Mouse (Mus musculus) right cerebral cortex, postnatal 14 days (tissue): Measurements from ENCODE around the gene Phospho1.
A peak's percentile ranks its signal among the peaks of the same experiment; 100 is the strongest.

Experiments used
- DNase-seq: peaks from one replicate; pipeline ENCODE4 v3.0.0; 2022

The Phospho1 gene

GRCm38 (mm10) chr11:95834742-95835710 lies 10.7 kb downstream of the Phospho1 start:
- no peak for DNase-seq

GRCm38 (mm10) chr11:95835832-95836231 lies 11.5 kb downstream of the Phospho1 start:
- no peak for DNase-seq

- no peak for DNase-seq
These were observed 12.1 kb downstream of the Phospho1 start for GRCm38 (mm10) chr11:95836433-95836832.

- DNase-seq, result peak; percentile 65
These were observed 12.8 kb downstream of the Phospho1 start, which contains the start of gene Gngt2 for GRCm38 (mm10) chr11:95837059-95837458. TSS of gene Gngt2 (plus strand) at chr11:95837216.

- DNase-seq, result no peak
These were observed 14.3 kb downstream of the Phospho1 start for GRCm38 (mm10) chr11:95838598-95838997.

GRCm38 (mm10) chr11:95838999-95839868 lies 14.9 kb downstream of the Phospho1 start:
- DNase-seq, result no peak

- DNase-seq, result no peak
These were observed 16.6 kb downstream of the Phospho1 start for GRCm38 (mm10) chr11:95840694-95841497.

- DNase-seq, result no peak
These were observed 17.2 kb downstream of the Phospho1 start for GRCm38 (mm10) chr11:95841498-95841830.

- DNase-seq, result no peak
These were observed 17.9 kb downstream of the Phospho1 start, which contains the start of gene Abi3 for GRCm38 (mm10) chr11:95842074-95842681. TSS of gene Abi3 (minus strand) at chr11:95842476.

- no peak for DNase-seq
These were observed 18.7 kb downstream of the Phospho1 start for GRCm38 (mm10) chr11:95842953-95843352.

GRCm38 (mm10) chr11:95843421-95843950 lies 19.2 kb downstream of the Phospho1 start:
- no peak for DNase-seq

- DNase-seq, result no peak
These were observed 20.6 kb downstream of the Phospho1 start for GRCm38 (mm10) chr11:95844935-95845334.

- no peak for DNase-seq
These were observed 26.6 kb downstream of the Phospho1 start for GRCm38 (mm10) chr11:95850898-95851297.

GRCm38 (mm10) chr11:95853684-95854083 lies 29.4 kb downstream of the Phospho1 start:
- peak; percentile 59 for DNase-seq

GRCm38 (mm10) chr11:95857306-95857705 lies 33.0 kb downstream of the Phospho1 start:
- DNase-seq, result no peak

- no peak for DNase-seq
These were observed 33.6 kb downstream of the Phospho1 start for GRCm38 (mm10) chr11:95857716-95858527.

- DNase-seq, result peak; percentile 94
These were observed 34.5 kb downstream of the Phospho1 start for GRCm38 (mm10) chr11:95858528-95859467.

- DNase-seq, result peak; percentile 66
These were observed 35.2 kb downstream of the Phospho1 start for GRCm38 (mm10) chr11:95859468-95859855.

GRCm38 (mm10) chr11:95860071-95860490 lies 35.8 kb downstream of the Phospho1 start:
- no peak for DNase-seq

GRCm38 (mm10) chr11:95861397-95861796 lies 37.1 kb downstream of the Phospho1 start:
- DNase-seq, result no peak
